Mouse (Mus musculus) myocyte (in vitro differentiated cells): ENCODE measurements at regions not wholly inside any gene's neighbourhood (a gene's known extent, or its start where the extent isn't known, plus 50 kb on each side); places are given as distances from the start of the nearest gene placed in this dataset.

Experiments used
- CEBPB ChIP-seq: IDR thresholded peaks from 2 replicates; pipeline ENCODE4 v1.6.1; 2011; ENCODE audit warnings: mild to moderate bottlenecking, moderate library complexity; ENCODE audit not compliant: poor library complexity, insufficient read depth, severe bottlenecking
- E2F4 ChIP-seq: IDR thresholded peaks from one replicate; pipeline ENCODE4 v1.6.1; 2011; ENCODE audit warnings: mild to moderate bottlenecking, control low read depth, moderate library complexity; ENCODE audit not compliant: insufficient read depth
- MAX ChIP-seq: IDR thresholded peaks from one replicate; pipeline ENCODE4 v1.6.1; 2011; ENCODE audit warnings: low read depth, mild to moderate bottlenecking, control low read depth
- MYOD1 ChIP-seq, 3 experiments: IDR thresholded peaks; one replicate each; pipeline ENCODE4 v1.6.1; 2011; ENCODE audit warnings: control low read depth in 2 of 3, low read depth in 2 of 3, mild to moderate bottlenecking in 2 of 3, moderate library complexity in 1 of 3; ENCODE audit not compliant: insufficient read length in 2 of 3, control insufficient read depth in 1 of 3
- MYOG ChIP-seq, 3 experiments: IDR thresholded peaks; one replicate each; pipeline ENCODE4 v1.6.1; 2011; ENCODE audit warnings: control low read depth in 2 of 3, low read depth in 2 of 3, mild to moderate bottlenecking in 2 of 3; ENCODE audit not compliant: insufficient read length in 2 of 3, control insufficient read depth in 1 of 3, insufficient read depth in 1 of 3
- POLR2A ChIP-seq: IDR thresholded peaks from one replicate; pipeline ENCODE4 v1.6.1; 2011; ENCODE audit warnings: low read depth, mild to moderate bottlenecking, control low read depth, moderate library complexity; ENCODE audit not compliant: insufficient read length
- POLR2AphosphoS2 ChIP-seq: IDR thresholded peaks from one replicate; pipeline ENCODE4 v1.6.1; 2011; ENCODE audit warnings: low read depth, control low read depth; ENCODE audit not compliant: insufficient read length
- REST ChIP-seq: IDR thresholded peaks from one replicate; pipeline ENCODE4 v1.6.1; 2011; ENCODE audit warnings: mild to moderate bottlenecking, control low read depth, moderate library complexity; ENCODE audit not compliant: insufficient read depth, insufficient read length
- SRF ChIP-seq: IDR thresholded peaks from one replicate; pipeline ENCODE4 v1.6.1; 2011; ENCODE audit warnings: low read depth; ENCODE audit not compliant: control insufficient read depth, insufficient read length
- TCF12 ChIP-seq: IDR thresholded peaks from one replicate; pipeline ENCODE4 v1.6.1; 2011; ENCODE audit warnings: mild to moderate bottlenecking, control low read depth; ENCODE audit not compliant: poor library complexity, insufficient read depth, severe bottlenecking
- TCF3 ChIP-seq: IDR thresholded peaks from one replicate; pipeline ENCODE4 v1.6.1; 2011; ENCODE audit warnings: low read depth, control low read depth; ENCODE audit not compliant: insufficient read length
- USF1 ChIP-seq: IDR thresholded peaks from one replicate; pipeline ENCODE4 v1.6.1; 2011; ENCODE audit warnings: low read depth, mild to moderate bottlenecking, control low read depth, moderate library complexity

DNA sequence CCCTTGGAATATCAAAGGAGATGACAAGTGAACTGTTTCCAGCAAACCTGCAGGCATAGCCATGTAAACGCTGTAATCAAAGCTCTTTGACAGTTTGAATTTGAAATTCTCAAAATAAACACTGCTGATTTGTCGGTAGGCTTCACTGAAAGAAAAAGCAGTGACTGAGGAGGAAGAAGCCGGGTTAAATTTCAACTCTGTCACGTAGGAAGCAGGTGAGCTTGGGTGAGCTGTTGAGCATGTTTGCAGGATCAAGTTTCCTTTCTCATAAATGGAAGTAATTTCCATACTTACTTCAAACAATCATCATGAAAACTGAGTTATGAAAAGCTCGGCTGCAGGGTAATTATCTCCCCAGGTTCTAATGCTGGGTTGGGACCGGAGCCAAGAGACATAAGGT is 118.0 kb downstream of the Ifng start:
- TF ChIP-seq MAX (no peak), POLR2A (no peak), MYOG (IDR thresholded peaks at IDR 0.05; ENCODE audit: control insufficient read depth in 1 of 3, insufficient read depth in 1 of 3, insufficient read length in 2 of 3, low read depth in 2 of 3) (no peak), TCF12 (no peak), POLR2AphosphoS2 (no peak), CEBPB (no peak), MYOD1 (IDR thresholded peaks at IDR 0.05; ENCODE audit: control insufficient read depth in 1 of 3, insufficient read length in 2 of 3, low read depth in 2 of 3) (no peak), USF1 (no peak), E2F4 (no peak), SRF (no peak), TCF3 (no peak), REST (no peak)
